Mouse (Mus musculus): ENCODE measurements around the gene Elmo1.

The Elmo1 gene

DNA sequence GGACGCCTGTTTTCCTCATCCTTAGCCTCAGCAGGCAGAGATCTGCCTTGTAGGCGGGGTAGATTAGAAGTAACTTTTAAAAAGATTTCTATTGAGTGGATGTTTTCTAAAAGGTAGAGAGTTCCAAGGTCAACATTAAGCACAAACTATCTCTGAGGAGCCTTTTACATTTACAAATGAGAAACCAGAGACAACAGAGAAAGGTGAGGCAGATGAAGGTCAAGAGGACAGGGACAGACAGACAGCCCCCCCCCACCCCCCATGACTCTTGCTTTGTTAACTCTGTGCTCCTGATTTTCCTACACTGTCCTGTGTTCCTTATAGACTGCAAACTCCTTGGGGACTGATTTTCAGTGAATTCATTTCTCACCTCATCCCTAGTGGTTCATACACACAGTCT, 295.0 kb downstream of the Elmo1 start:
- DNase-seq (ENCODE audit: low spot score in 2 of 2): no peak

GRCm38 (mm10) chr13:20386462-20387141, 296.2 kb downstream of the Elmo1 start:
- DNase-seq (ENCODE audit: low spot score in 2 of 2): no peak

DNA sequence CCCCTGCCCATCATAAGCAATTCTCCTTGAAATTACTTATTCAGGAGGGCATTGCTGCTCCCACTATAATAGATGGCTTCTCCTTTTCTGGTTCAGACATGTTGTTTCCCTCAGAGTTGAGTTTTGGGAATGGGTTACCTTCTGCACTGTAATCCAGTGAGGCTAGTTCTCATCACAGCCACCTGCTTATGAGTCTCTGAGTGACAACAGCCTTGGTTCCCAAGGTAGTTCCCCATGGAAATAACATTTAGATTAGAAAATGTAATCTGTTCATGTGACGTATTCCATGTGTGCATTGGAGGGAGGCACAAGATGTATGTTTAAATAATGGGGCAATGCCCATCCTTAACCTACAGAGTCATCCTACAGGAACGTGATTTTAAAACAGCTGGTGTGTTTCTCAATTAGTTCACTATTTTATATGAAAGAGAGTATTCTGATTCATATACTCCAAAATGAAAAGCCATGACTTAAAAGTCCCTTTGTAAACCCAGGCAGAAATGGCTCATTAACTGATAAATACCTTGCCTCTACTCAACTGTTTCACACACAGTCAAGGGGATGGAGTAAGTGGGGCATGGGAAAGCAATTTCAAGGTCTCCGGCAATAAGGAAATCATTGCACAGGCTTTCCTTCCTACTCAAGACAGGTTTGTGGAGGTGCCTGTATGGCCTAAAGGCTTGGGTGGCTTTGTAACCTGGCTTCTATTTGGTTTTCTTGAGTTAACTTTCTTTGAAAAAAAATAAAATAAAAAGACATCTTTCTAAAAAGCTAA, 302.6 kb downstream of the Elmo1 start:
- no peak for DNase-seq (ENCODE audit: low spot score in 2 of 2)

DNA sequence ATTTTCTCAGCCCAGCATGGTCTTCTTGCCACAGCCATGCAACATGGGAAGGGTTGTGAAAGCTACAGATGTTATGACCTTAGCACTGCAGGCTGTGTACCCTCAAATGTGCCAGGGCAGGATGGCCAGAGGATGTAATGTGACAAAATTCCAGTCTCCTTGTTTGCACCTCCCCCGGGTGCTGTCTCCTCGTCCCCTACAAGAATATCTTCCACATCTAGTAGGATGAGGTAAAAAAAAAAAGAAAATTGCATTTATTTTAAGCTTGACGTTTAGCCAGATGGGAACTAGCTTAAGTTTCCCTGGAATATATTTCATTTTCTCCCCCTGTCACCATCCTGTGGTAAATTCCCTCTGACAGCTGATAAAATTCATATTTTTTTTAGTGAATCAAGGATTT, 307.3 kb downstream of the Elmo1 start:
- DNase-seq (ENCODE audit: low spot score in 2 of 2): peak in 1 of 2 experiments; percentile 34

DNA sequence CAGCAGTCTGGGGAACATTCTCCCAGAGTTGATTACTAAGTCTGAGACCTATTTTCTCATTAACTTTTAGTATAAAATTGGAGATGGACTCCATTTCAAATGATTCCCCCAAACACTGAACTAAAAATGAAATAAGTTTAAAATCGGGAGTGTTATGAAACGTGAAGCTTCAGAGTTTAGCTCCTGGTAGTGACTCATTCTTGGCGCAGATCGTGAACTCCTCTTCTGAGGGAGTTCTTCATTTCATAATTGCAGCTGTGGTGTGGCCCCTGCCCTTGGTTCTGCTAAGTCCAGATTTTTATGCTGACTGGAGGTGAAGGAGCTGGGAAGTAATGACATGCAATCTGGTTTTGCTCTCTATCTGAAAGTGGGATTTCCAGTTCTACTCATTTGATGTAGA, 307.9 kb downstream of the Elmo1 start:
- peak in 1 of 2 experiments; percentile 28 for DNase-seq (ENCODE audit: low spot score in 2 of 2)

GRCm38 (mm10) chr13:20404530-20404929, 314.1 kb downstream of the Elmo1 start:
- no peak for DNase-seq (ENCODE audit: low spot score in 2 of 2)

GRCm38 (mm10) chr13:20406470-20407213, 316.2 kb downstream of the Elmo1 start:
- no peak for DNase-seq (ENCODE audit: low spot score in 2 of 2)

DNA sequence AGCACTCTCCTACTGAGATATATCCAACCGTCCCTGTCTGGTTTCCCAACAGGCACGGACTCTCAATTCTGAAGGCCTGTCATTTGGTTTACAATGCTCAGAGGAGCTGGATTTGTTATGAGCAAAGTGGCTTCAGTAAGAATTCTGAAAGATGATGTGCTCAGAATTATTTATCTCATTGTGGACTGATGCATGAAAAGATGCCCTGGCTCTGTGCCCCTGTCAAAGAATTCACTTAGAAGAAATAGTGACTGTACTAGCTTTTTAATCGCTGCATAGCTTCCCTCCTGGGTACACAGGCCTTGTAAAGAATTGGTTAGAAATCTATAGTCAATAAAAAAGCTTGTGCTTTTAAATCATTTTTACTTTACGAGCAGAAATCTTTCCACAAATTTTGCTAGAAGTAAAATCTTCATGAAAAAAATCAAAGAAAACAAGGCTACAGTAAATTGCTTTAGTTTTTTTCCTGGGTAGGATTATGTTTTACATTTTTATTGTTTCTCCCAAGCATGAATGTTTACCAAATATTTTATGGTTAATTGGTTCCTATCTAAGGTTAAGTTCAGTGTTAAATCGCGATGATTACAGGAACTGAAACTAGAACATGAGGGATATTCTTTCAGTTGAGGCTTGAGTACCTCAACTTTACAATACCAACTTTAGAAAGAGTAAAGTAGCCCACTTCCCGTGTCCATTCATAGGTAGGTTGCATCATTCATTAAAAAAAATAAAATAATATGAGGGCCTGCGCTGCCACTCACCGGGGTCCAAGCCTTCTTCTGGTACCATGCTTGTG, 320.1 kb downstream of the Elmo1 start:
- DNase-seq (ENCODE audit: low spot score in 2 of 2): no peak

DNA sequence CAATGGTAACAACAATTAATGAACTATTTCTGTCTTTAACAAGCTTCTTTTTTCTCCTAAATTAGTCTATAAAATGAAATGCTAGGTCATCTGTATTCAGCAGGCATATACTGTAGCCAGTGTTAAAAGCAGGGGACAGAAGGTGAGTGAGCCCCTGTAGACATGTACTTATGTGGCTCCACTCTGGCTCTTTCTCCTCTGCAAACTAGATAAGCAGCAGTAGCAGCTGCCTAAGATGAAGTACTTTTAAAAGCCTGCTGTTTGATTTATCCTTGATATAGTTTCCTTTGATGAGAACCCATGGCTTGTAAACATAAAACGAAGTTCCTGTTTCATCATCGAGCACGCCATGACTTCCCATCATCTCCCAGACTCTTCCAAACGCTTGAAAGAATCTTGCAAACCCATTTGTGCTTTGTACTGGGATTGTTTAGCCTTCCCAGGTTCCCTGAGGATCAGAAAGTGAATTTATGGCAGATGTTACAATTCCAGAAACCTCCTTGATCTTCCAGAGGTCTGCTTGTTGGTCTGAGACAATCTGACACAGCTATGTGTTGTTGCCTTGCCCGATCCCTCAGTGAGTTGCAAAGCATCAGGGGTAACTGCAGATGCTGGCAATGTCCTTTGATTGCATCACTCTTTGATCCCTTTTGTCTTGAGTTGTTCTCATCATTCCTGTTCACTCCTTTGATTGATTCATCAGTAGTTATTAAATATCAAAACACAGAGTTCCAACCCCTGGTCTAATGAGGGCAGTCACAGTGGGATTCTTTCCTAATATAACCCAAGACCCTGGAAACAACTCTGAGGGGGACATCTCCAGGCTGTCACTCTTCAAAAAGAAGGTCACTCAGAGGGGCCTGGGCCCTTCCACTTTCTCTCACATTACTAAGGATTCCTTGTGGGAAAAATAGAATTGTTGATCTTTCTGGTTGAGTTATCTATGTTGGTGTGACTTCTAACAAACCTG, 326.6 kb downstream of the Elmo1 start:
- no peak for DNase-seq (ENCODE audit: low spot score in 2 of 2)

GRCm38 (mm10) chr13:20430998-20431397, 340.6 kb downstream of the Elmo1 start:
- DNase-seq (ENCODE audit: low spot score in 2 of 2): peak; percentile 30 to 38

DNA sequence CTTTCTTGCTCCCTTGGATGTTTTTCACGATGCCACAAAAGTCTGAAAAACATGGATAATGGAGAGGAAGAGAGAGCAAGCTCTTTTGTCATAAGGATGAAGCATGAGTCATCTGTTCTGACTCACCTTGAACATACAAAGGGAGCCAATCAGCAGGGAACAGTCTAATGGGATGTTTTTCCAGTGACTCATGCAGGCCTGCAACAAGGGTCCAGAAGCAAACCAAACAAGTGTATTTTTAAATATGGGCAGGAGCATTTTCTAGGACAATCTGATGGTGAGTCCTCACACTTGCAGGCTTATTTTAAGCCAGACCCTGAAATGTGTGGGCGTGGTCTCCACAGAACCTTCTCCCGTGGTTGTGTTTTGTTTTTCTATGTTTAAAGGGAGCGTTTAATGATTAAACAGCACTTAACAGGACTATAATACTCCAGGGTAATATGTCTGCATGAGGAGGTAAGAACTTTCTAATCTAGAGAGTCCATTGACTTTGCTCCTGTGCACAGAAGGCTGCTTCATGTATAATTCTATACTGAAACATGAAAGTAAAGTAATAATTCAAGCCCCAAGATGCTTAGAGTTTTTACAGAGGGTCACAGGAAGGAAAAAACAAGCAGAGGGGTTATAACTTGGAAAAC, 342.9 kb downstream of the Elmo1 start:
- DNase-seq (ENCODE audit: low spot score in 2 of 2): peak; percentile 42 to 70

GRCm38 (mm10) chr13:20434071-20434470, 343.7 kb downstream of the Elmo1 start:
- no peak for DNase-seq (ENCODE audit: low spot score in 2 of 2)

DNA sequence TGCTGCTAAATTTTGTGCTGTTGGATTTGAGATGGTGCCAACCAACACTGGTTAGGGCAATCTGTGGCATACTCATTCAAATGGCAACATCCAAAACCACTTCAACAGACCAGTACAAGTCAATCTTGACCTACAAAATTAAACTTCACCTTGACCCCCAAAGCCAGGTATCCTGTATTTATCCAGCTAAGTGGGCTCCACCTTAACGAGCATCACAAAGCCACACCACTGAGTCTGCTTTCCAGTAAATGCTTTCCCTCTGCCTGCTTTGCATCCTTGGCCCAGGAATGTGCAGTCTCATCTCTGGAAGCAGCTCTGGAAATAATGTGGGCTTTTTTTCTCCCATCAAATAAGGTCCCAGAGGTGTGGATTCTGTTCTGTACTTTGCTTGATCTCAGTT, 349.1 kb downstream of the Elmo1 start:
- no peak for DNase-seq (ENCODE audit: low spot score in 2 of 2)

GRCm38 (mm10) chr13:20450831-20451353, 360.5 kb downstream of the Elmo1 start:
- DNase-seq (ENCODE audit: low spot score in 2 of 2): no peak

GRCm38 (mm10) chr13:20454357-20454756, 364.0 kb downstream of the Elmo1 start:
- no peak for DNase-seq (ENCODE audit: low spot score in 2 of 2)

GRCm38 (mm10) chr13:20460096-20460495, 369.7 kb downstream of the Elmo1 start:
- DNase-seq (ENCODE audit: low spot score in 2 of 2): no peak

GRCm38 (mm10) chr13:20461616-20462015, 371.2 kb downstream of the Elmo1 start:
- no peak for DNase-seq (ENCODE audit: low spot score in 2 of 2)

DNA sequence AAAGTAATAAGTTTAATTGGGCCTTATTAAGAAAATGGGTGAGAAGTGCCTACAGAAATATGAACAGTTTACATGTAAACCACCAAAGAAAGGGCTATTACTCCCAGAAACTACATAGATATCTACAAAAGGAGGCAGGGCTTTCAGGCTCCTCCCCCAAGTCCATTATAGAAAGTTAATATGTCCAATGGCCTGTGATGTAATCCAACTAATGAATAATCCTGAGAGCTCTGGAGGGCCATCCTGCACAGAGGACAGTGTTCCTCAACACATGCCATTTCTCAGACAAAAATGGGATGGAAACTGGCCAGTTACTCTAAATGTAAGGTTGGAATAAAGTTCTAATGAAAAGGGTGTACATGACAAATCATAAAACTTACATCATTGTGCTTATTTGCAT, 373.8 kb downstream of the Elmo1 start:
- DNase-seq (ENCODE audit: low spot score in 2 of 2): no peak

- no peak for DNase-seq (ENCODE audit: low spot score in 2 of 2)
Observed at GRCm38 (mm10) chr13:20467381-20467780, 377.0 kb downstream of the Elmo1 start.

GRCm38 (mm10) chr13:20471732-20472131, 381.3 kb downstream of the Elmo1 start:
- peak; percentile 56 to 92 for DNase-seq (ENCODE audit: low spot score in 2 of 2)

Measured in left cerebral cortex, adult 9 months (tissue).